Mouse (Mus musculus) hindbrain, embryonic 11.5 days (tissue): Measurements from ENCODE around the gene Maff. TPM values are rescaled to one million over a fixed set of nuclear protein-coding genes. Genes with fewer than 3 reads are reported as not detected.

ENCODE experiments used
- ATAC-seq: fragments of 200-750 bp; cut with Nextera tagmentation; 2 replicates; pipeline ENCODE4 v1.8.0; 2017; ENCODE audit warnings: mild to moderate bottlenecking, moderate TSS enrichment, moderate library complexity; ENCODE audit not compliant: low FRiP score
- DNase-seq: peaks from one replicate; pipeline ENCODE4 v3.0.0-alpha.2; 2015; ENCODE audit warnings: low spot score
- H3K27ac ChIP-seq: fragments of 300-500 bp; sonication (generic); 2 replicates; pipeline ENCODE4 v1.5.1; 2014; ENCODE audit warnings: mild to moderate bottlenecking, low read depth, low read length
- H3K27me3 ChIP-seq: fragments of 300-500 bp; sonication (generic); 2 replicates; pipeline ENCODE4 v1.6.1; 2014; ENCODE audit warnings: mild to moderate bottlenecking, low read length, moderate library complexity, mixed read lengths; ENCODE audit not compliant: control insufficient read depth, insufficient read depth
- H3K36me3 ChIP-seq: fragments of 300-500 bp; sonication (generic); 2 replicates; pipeline ENCODE4 v1.6.1; 2014; ENCODE audit warnings: mild to moderate bottlenecking, low read length, moderate library complexity, mixed read lengths; ENCODE audit not compliant: control insufficient read depth, insufficient read depth
- H3K4me1 ChIP-seq: fragments of 300-500 bp; sonication (generic); replicated peaks from 2 replicates; pipeline ENCODE4 v1.6.1; 2014; ENCODE audit warnings: low read length, mixed read lengths; ENCODE audit not compliant: control insufficient read depth, insufficient read depth
- H3K4me2 ChIP-seq: fragments of 300-500 bp; sonication (generic); replicated peaks from 2 replicates; pipeline ENCODE4 v1.6.1; 2014; ENCODE audit warnings: mild to moderate bottlenecking, low read depth, low read length
- H3K4me3 ChIP-seq: fragments of 300-500 bp; sonication (generic); 2 replicates; pipeline ENCODE4 v1.5.1; 2014; ENCODE audit warnings: low read depth, low read length
- H3K9ac ChIP-seq: fragments of 300-500 bp; sonication (generic); 2 replicates; pipeline ENCODE4 v1.6.1; 2014; ENCODE audit warnings: low read depth, low read length
- H3K9me3 ChIP-seq: fragments of 300-500 bp; sonication (generic); 2 replicates; pipeline ENCODE4 v1.6.1; 2016; ENCODE audit warnings: low read length; ENCODE audit not compliant: control insufficient read depth
- WGBS: fragments of 180-500 bp; shearing (Covaris S2); extraction: QIAGEN DNeasy Blood & Tissue Kit; methylation state at CpG from one replicate; pipeline ENCODE4 v1.1.7; 2014; 5-methylcytosine and 5-hydroxymethylcytosine counted together
- polyA plus RNA-seq: library from polyadenylated mRNA; unstranded; fragments of >200 nt; fragmentation: Nextera tagmentation; extraction: Ambion mirVana; gene quantifications from 2 replicates; pipeline ENCODE4 v1.2.1, GENCODE M21; 2014

Maff gene
- polyA plus RNA-seq, 1 experiment from 2014 or later: 1.6 TPM

DNA sequence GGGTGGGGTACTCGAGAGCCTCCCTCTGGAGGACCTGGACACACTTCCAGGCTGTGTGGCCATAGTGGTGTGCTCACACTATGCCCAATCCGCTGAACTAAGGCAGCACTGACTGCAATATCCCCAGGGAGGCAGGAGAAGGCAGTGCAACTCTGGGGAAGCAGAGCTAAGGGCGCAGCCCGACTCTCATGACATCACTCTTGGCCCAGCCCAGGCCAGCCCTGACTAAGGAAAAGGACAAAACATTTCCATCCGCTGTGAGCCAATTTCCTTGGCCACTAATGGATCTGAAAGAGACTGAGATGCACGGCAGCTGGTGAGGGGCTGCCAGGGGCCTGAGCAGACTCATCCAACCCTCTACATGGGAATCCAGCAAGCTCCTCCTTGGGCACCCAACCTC lies 31.3 kb downstream of the Maff start:
- Histone ChIP-seq H3K9ac (no peak overlapping the region), H3K9me3 (no peaks in the 10 kb centered on the region), H3K4me1 (no peaks in the 10 kb centered on the region), H3K27ac (no peak overlapping the region), H3K27me3 (no peaks in the 10 kb centered on the region), H3K4me3 (no peak overlapping the region), H3K36me3 (no peaks in the 10 kb centered on the region), H3K4me2 (no peak overlapping the region)
- DNase-seq (no peak), ATAC-seq (no peak)
- 85% methylated on average over 6 of the region's 6 CpGs for WGBS

DNA sequence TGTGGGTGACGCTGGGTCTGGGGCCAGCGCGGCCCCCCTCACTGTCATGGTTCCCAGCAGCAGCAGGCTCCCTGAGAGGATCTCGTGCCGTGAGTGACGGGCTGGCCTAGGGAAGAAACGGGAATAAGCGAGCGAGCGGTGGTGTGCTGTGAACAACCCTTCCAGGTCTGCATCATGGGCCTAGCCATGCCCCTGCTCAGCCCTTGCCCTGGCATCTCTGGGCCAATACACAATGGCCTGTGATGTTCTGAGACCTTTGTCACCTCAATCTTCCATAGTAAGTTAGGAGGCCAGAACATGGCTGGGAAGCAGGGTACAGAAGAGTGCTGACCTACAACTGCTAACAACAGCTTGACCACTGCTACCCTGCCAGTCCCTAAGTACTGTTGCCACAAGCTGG lies 32.2 kb downstream of the Maff start:
- DNase-seq (no peak), ATAC-seq (no peak)
- Histone ChIP-seq H3K27me3 (no peaks in the 10 kb centered on the region), H3K27ac (no peak overlapping the region), H3K4me1 (no peaks in the 10 kb centered on the region), H3K4me2 (no peak overlapping the region), H3K9ac (no peak overlapping the region), H3K36me3 (no peaks in the 10 kb centered on the region), H3K9me3 (no peaks in the 10 kb centered on the region), H3K4me3 (no peak overlapping the region)
- 98% methylated on average over 8 of the region's 10 CpGs for WGBS

DNA sequence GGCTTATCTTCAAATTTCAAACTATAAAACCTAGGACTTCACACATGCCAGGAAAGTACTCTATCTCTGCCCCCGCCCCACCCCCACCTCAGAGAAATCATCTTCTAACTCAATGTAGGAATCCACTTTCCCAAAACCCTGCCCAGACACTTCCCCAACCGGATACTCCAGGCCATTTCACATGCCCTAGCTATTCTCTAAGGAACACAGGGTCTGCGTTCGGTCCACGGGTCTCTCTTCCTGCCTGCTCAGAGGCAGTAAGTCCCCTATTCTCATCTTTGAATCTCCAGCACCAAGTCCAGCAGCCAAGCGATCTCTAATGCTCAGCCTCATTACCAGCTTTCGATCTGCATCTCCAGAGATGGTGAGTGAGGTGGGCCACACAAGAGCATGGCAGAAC lies 33.2 kb downstream of the Maff start:
- no peak for ATAC-seq
- Histone ChIP-seq H3K4me1 (no peaks in the 10 kb centered on the region), H3K4me2 (no peak overlapping the region), H3K9ac (no peak overlapping the region), H3K27me3 (no peaks in the 10 kb centered on the region), H3K9me3 (no peaks in the 10 kb centered on the region), H3K4me3 (no peak overlapping the region), H3K36me3 (no peaks in the 10 kb centered on the region), H3K27ac (no peak overlapping the region)
- DNase-seq: no peak
- 90% methylated on average over 7 of the region's 7 CpGs for WGBS

DNA sequence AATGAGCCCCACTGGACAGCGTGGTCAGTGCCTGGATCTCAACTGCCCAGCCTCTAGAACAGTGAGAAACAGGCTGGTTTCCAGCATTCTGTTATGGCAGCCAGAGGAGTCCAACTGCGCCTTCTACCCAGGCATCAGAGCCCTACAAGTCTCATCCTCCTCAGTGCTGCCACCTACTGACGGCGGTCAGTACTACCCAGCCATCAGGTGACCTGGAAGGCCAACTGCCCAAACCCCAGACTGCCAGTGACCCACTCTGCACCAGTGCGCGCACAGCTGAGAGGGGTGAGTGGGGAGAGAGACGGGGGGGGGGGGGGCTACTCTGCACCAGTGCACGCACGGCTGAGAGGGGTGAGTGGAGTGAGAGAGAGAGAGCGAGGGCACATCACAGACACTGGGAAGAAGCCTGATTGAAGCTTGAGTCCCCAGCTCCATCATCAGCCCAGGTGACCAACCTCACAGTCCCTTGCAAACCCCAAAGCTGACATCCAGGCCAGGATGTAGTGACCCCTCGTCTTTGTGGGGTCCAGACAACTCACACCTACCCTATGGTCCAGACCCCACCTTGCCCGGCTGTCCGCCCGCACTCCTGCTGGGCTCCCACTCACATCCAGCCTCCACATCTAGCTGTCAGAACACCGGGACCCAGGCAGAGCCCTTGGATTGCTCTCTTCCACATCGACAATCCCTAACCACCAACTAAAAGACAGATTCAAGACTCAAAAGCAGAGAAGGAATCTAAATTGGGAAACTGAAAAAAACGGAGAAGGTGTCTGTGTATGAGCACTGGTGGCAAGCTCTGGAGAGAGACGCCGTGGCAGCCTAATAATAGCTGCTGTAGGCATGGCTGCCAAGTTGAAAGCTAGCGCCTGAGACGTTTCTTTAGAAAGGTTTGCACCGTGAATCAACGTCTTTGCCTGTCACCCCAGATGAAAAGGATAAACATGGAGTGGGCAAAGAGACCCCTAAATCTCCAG lies 34.3 kb downstream of the Maff start:
- H3K4me2 ChIP-seq: no peak overlapping the region
- H3K27ac ChIP-seq: no peak overlapping the region
- ATAC-seq: peak; percentile 43; the same call in 1 of the 2 replicates
- H3K4me1 ChIP-seq: no peaks in the 10 kb centered on the region
- no peaks in the 10 kb centered on the region for H3K9me3 ChIP-seq
- H3K4me3 ChIP-seq: no peak overlapping the region
- no peak overlapping the region for H3K9ac ChIP-seq
- 56% methylated on average over 22 of the region's 23 CpGs for WGBS
- H3K27me3 ChIP-seq: no peaks in the 10 kb centered on the region
- H3K36me3 ChIP-seq: no peaks in the 10 kb centered on the region
- peak; percentile 91 for DNase-seq

DNA sequence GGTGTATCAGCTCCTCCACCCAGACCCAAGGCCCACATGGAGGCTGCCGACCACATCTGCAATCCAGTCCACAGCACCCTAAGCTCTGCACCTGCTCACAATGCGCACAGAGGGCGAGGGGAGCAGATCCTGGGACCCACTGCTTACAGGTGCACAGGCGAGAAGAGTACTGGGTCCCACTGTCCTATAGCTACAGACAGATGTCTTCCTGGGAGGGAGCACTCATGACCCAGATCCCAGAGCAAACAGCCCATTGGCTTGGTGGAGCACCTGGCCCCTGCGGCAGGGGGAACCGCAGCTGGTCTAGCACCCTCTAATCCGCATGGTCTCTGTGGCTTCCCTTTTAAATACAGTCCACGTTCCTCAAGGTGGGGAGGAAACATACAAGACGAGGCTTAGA lies 35.2 kb downstream of the Maff start:
- no peak overlapping the region for H3K27ac ChIP-seq
- 82% methylated on average over 9 of the region's 9 CpGs for WGBS
- H3K4me1 ChIP-seq: no peaks in the 10 kb centered on the region; the same call in 1 of the 2 replicates
- H3K36me3 ChIP-seq: no peaks in the 10 kb centered on the region
- H3K4me3 ChIP-seq: no peak overlapping the region
- no peak overlapping the region for H3K4me2 ChIP-seq
- DNase-seq (no peak), ATAC-seq (no peak)
- no peak overlapping the region for H3K9ac ChIP-seq
- no peaks in the 10 kb centered on the region for H3K27me3 ChIP-seq
- H3K9me3 ChIP-seq: no peaks in the 10 kb centered on the region

DNA sequence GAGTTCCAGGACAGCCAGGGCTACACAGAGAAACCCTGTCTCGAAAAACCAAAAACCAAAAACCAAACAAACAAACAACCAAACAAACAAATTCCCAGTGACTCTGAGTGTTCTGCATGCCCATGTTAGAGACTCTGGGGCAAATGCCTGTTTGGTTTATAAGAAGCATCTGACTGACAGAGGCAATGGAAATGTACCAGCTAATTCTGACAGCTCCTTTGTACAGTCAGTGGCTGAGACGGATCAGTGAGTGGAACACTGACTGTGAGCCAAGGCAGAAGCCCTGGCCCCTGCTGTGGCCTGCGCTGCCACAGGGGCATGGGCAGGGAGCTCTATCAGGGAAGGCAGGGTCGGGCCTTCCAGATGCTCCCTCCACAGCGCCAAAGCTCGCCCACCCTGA lies 40.7 kb downstream of the Maff start:
- Histone ChIP-seq H3K4me2 (no peak overlapping the region), H3K4me3 (no peak overlapping the region), H3K9me3 (no peaks in the 10 kb centered on the region), H3K27ac (no peak overlapping the region), H3K9ac (no peak overlapping the region), H3K36me3 (no peaks in the 10 kb centered on the region), H3K27me3 (no peaks in the 10 kb centered on the region), H3K4me1 (no peaks in the 10 kb centered on the region; the same call in 1 of the 2 replicates)
- DNase-seq: no peak
- no peak for ATAC-seq
- WGBS: 57% methylated on average over 6 of the region's 6 CpGs

DNA sequence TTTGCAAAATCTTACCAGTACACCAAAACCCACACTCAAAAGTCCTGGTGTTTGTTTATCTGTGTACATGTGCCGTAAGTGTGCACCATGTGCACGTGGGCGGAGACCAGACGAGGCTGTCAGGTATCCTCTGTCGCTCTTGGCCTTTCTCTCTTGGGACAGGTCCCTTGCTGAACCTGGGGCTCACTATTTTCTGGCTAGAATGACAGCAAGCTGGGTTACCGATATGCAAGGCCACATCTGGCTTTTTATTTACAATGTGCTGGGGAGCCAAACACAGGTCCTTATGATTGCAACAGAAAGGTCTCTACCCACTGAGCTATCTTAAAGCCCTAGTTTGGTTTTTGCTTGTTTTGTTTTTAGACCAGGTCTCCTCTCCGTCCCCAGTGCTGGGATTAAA lies 41.2 kb downstream of the Maff start:
- H3K27me3 ChIP-seq: no peaks in the 10 kb centered on the region
- no peak for ATAC-seq
- no peak for DNase-seq
- no peak overlapping the region for H3K27ac ChIP-seq
- H3K4me2 ChIP-seq: no peak overlapping the region
- no peaks in the 10 kb centered on the region for H3K9me3 ChIP-seq
- 82% methylated on average over 7 of the region's 7 CpGs for WGBS
- H3K4me3 ChIP-seq: no peak overlapping the region
- no peaks in the 10 kb centered on the region for H3K36me3 ChIP-seq
- no peak overlapping the region for H3K9ac ChIP-seq
- H3K4me1 ChIP-seq: no peaks in the 10 kb centered on the region; the same call in 1 of the 2 replicates

DNA sequence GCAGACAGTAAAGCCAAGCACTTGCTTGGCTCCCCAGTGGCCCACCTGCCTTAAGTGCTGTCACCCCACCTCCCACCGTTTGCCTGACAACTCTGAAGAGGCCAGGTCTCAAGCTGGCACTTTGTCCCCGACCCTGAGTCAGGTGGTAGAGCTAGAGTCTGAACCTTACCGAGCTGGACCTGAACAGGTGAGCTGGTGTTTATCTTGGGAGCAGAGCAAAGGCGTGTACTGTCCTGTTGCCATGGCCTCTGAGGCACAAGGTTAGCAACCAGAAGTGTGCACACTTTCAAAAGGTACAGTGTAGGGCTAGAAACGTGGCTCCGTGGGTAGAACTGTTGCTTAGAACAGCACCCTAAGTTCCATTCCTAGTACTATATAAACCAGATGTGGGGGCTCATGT lies 41.8 kb downstream of the Maff start:
- DNase-seq (no peak), ATAC-seq (no peak)
- H3K4me3 ChIP-seq: no peak overlapping the region
- H3K9ac ChIP-seq: no peak overlapping the region
- 84% methylated on average over 6 of the region's 6 CpGs for WGBS
- no peaks in the 10 kb centered on the region for H3K9me3 ChIP-seq
- H3K4me2 ChIP-seq: no peak overlapping the region
- no peaks in the 10 kb centered on the region for H3K27me3 ChIP-seq
- no peak overlapping the region for H3K27ac ChIP-seq
- no peaks in the 10 kb centered on the region; the same call in 1 of the 2 replicates for H3K4me1 ChIP-seq
- H3K36me3 ChIP-seq: no peaks in the 10 kb centered on the region

DNA sequence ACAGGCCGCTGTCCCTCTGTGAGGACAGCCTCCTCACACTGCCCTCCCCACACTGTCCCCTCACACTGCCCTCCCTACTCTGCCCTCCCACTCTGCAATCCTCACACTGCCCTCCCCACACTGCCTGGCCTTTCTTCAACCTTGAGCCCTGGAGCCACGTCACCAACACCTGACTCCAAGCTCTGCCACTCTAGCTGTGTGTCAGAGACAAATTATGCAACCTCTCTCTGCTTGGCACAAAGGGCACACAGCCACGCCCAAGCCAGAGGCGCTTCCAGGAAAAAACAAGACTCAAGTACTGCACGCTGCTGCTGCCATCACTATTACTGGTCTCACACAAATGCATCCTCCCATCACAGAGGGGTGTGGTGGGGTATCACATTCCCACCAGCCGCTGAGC lies 44.0 kb downstream of the Maff start:
- Histone ChIP-seq H3K4me1 (peaks cover 5% of the 10 kb centered on the region), H3K36me3 (no peaks in the 10 kb centered on the region), H3K9me3 (no peaks in the 10 kb centered on the region), H3K27ac (no peak overlapping the region), H3K9ac (no peak overlapping the region), H3K4me3 (no peak overlapping the region), H3K4me2 (no peak overlapping the region), H3K27me3 (no peaks in the 10 kb centered on the region)
- ATAC-seq: no peak
- 87% methylated on average over 6 of the region's 6 CpGs for WGBS
- DNase-seq: no peak
